Mouse (Mus musculus): ENCODE results near the gene Lhpp.

- TF ChIP-seq CTCF (IDR thresholded peaks at IDR 0.05; ENCODE audit: low read depth) (no peak), EP300 (IDR thresholded peaks at IDR 0.05; ENCODE audit: low read depth) (no peak)
These were observed 2.0 kb upstream of the Lhpp start for GRCm38 (mm10) chr7:132608316-132609020.

All from liver, postnatal 0 days (tissue).